Mouse (Mus musculus) midbrain, embryonic 14.5 days (tissue): ENCODE data around the gene Krtap4-16. TPM values are rescaled to one million over a fixed set of nuclear protein-coding genes. Genes with fewer than 3 reads are reported as not detected.
"Not testable (repeated sequence)": the region's sequence is repeated elsewhere in the genome, so short reads cannot be mapped to it uniquely, and the experiment has no call there.

Source experiments
- ATAC-seq: fragments of 200-750 bp; cut with Nextera tagmentation; 2 replicates; pipeline ENCODE4 v1.8.0; 2017; ENCODE audit warnings: moderate number of reproducible peaks, moderate library complexity; ENCODE audit not compliant: low FRiP score, low TSS enrichment
- DNase-seq: peaks from one replicate; pipeline ENCODE4 v3.0.0-alpha.2; 2015
- H3K27ac ChIP-seq: fragments of 300-500 bp; sonication (generic); replicated peaks from 2 replicates; pipeline ENCODE4 v1.5.1; 2014; ENCODE audit warnings: mild to moderate bottlenecking, low read depth, low read length, moderate library complexity
- H3K27me3 ChIP-seq: fragments of 300-500 bp; sonication (generic); 2 replicates; pipeline ENCODE4 v1.6.1; 2014; ENCODE audit warnings: low read length, control low read depth, mixed read lengths; ENCODE audit not compliant: control insufficient read depth, insufficient read depth
- H3K36me3 ChIP-seq: fragments of 300-500 bp; sonication (generic); 2 replicates; pipeline ENCODE4 v1.6.1; 2014; ENCODE audit warnings: low read length, control low read depth; ENCODE audit not compliant: control insufficient read depth, insufficient read depth
- H3K4me1 ChIP-seq: fragments of 300-500 bp; sonication (generic); 2 replicates; pipeline ENCODE4 v1.6.1; 2014; ENCODE audit warnings: mild to moderate bottlenecking, antibody characterized with exemption, low read length, control low read depth; ENCODE audit not compliant: control insufficient read depth, insufficient read depth
- H3K4me2 ChIP-seq: fragments of 300-500 bp; sonication (generic); 2 replicates; pipeline ENCODE4 v1.6.1; 2014; ENCODE audit warnings: mild to moderate bottlenecking, low read length, moderate library complexity
- H3K4me3 ChIP-seq: fragments of 300-500 bp; sonication (generic); replicated peaks from 2 replicates; pipeline ENCODE4 v1.5.1; 2014; ENCODE audit warnings: low read depth, low read length
- H3K9ac ChIP-seq: fragments of 300-500 bp; sonication (generic); replicated peaks from 2 replicates; pipeline ENCODE4 v1.6.1; 2014; ENCODE audit warnings: mild to moderate bottlenecking, low read length, moderate library complexity
- H3K9me3 ChIP-seq: fragments of 300-500 bp; sonication (generic); 2 replicates; pipeline ENCODE4 v1.6.1; 2016; ENCODE audit warnings: low read length, control low read depth, mixed read lengths; ENCODE audit not compliant: control insufficient read depth
- WGBS: fragments of 180-500 bp; shearing (Covaris S2); extraction: QIAGEN DNeasy Blood & Tissue Kit; methylation state at CpG from one replicate; pipeline ENCODE4 v1.1.7; 2014; 5-methylcytosine and 5-hydroxymethylcytosine counted together
- polyA plus RNA-seq: library from polyadenylated mRNA; unstranded; fragments of >200 nt; fragmentation: Nextera tagmentation; extraction: Ambion mirVana; gene quantifications from 2 replicates; pipeline ENCODE4 v1.2.1, GENCODE M21; 2014

Gene Krtap4-16
- polyA plus RNA-seq, result not detected in 2 replicates

DNA sequence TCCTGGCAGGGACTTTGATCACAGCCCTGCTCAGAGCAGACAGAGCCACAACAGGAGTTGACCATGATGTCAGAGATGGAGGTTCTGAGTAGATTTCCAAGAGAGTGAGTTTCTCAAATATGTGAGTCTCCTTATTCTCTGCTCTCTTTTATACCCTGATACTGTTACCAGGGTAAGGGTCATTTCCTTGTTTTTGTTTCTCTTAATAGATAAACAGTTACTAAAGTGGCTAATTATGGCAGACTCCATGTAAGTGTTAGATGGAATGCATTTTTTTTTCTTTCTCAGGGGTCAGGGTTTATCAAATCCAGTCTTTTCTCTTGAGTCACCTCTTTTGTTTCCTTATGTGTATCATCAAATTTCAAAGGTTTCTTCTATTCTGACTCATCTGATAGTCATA, at the start of gene Krtap4-16:
Gene Krtap4-16 (minus strand): TSS at position 101 of the 400 bp plus-strand sequence.
- Histone ChIP-seq H3K27ac (no peak within 1 kb of the TSS), H3K4me1 (no peaks in the 10 kb centered on the region), H3K4me3 (no peak within 1 kb of the TSS), H3K36me3 (no peaks in the 10 kb centered on the region), H3K27me3 (no peaks in the 10 kb centered on the region), H3K9ac (no peak within 1 kb of the TSS), H3K4me2 (no peak within 1 kb of the TSS), H3K9me3 (no peaks in the 10 kb centered on the region)
- DNase-seq (no peak), ATAC-seq (no peak)

GRCm38 (mm10) chr11:99878887-99879286, 27.5 kb upstream of the Krtap4-16 start, which contains the start of gene Gm11567:
Gene Gm11567, plus strand, starts transcription at chr11:99879187.
- not testable (repeated sequence) for H3K9me3 ChIP-seq, H3K4me1 ChIP-seq, H3K4me3 ChIP-seq, H3K27me3 ChIP-seq, H3K27ac ChIP-seq, H3K36me3 ChIP-seq, DNase-seq, ATAC-seq, H3K4me2 ChIP-seq, H3K9ac ChIP-seq
- 47% methylated on average over 1 of the region's 1 CpGs for WGBS

GRCm38 (mm10) chr11:99873089-99873488, 21.7 kb upstream of the Krtap4-16 start, which contains the start of gene Krtap9-1:
Gene Krtap9-1, plus strand, starts transcription at chr11:99873389.
- not testable (repeated sequence) for H3K4me2 ChIP-seq, H3K27ac ChIP-seq, H3K9me3 ChIP-seq, H3K9ac ChIP-seq, H3K4me1 ChIP-seq, ATAC-seq, H3K4me3 ChIP-seq, H3K36me3 ChIP-seq, H3K27me3 ChIP-seq, DNase-seq
- WGBS, result 89% methylated on average over 1 of the region's 1 CpGs

DNA sequence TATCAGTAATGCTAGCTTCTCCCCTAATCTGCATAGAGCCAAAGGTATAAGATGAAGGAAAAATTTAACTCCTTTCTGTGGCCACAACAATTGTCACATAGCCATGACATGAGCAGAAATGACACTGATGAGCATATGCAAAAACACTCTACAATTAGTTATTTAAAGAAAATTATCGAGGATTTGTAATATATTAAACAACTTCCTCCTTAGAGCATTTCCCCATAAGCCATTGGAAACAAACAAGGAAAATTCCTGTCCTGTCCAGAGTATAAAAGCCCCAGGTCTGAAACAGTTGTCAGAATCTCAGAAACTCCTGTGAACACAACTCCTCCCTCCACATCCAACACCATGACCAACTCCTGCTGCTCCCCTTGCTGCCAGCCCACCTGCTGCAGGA, 12.8 kb upstream of the Krtap4-16 start, which contains the start of gene Gm11559:
Gene Gm11559 (plus strand): TSS at position 301 of the 400 bp plus-strand sequence.
- not testable (repeated sequence) for H3K36me3 ChIP-seq, H3K27me3 ChIP-seq, H3K27ac ChIP-seq, ATAC-seq, H3K9ac ChIP-seq, H3K4me2 ChIP-seq, H3K4me3 ChIP-seq, DNase-seq, H3K4me1 ChIP-seq, H3K9me3 ChIP-seq
- WGBS, result 75% methylated on average over 1 of the region's 1 CpGs

DNA sequence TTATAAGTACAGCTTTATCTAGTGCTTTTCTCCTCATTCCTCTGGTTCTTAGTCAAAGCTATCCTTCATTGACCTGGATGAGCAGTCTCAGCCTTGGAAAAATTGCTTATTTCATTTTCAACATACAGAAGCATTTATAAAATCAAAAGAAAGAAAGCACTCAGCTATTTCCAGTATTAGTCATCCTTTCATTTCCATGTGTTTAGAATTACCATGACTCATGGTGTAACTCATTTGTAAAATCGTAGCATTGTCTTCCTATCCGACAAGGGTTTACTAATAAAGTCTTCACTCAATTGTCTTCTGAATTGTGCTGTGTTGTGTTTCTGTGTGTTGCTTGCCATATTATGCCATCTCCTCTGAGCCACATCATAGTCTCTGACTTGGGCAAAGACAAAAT, 7.4 kb upstream of the Krtap4-16 start:
- WGBS, result 74% methylated on average over 2 of the region's 2 CpGs
- ATAC-seq (no peak), DNase-seq (no peak)
- H3K9me3 ChIP-seq, result no peaks in the 10 kb centered on the region
- no peaks in the 10 kb centered on the region for H3K4me1 ChIP-seq
- no peak overlapping the region for H3K4me3 ChIP-seq
- H3K27me3 ChIP-seq, result no peaks in the 10 kb centered on the region
- H3K27ac ChIP-seq, result no peak overlapping the region
- H3K4me2 ChIP-seq, result no peak overlapping the region
- H3K36me3 ChIP-seq, result no peaks in the 10 kb centered on the region
- H3K9ac ChIP-seq, result no peak overlapping the region

DNA sequence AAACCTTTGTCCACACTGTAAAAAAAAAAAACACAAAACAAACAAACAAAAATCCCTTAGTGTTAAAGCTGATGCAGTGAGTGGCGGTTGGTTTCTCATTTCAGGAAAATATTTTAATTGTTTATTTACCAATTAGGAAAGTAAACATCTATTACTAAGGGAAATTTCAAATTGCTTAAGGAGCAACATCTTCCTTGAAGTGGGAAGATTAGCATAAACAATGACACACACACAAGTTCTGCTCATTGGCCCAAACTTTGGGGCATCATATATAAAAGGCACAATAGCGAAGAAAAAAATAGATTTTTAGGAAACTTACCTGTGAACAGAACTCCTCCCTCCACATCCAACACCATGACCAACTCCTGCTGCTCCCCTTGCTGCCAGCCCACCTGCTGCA, 6.2 kb upstream of the Krtap4-16 start, which contains the start of gene Gm11568:
Gene Gm11568 (plus strand): TSS at position 301 of the 400 bp plus-strand sequence.
- Histone ChIP-seq H3K4me3 (no peak within 1 kb of the TSS), H3K9ac (no peak within 1 kb of the TSS), H3K27ac (no peak within 1 kb of the TSS), H3K27me3 (no peaks in the 10 kb centered on the region), H3K4me2 (no peak within 1 kb of the TSS), H3K4me1 (no peaks in the 10 kb centered on the region), H3K36me3 (no peaks in the 10 kb centered on the region), H3K9me3 (no peaks in the 10 kb centered on the region)
- ATAC-seq (no peak), DNase-seq (no peak)
- WGBS, result 90% methylated on average over 2 of the region's 2 CpGs

DNA sequence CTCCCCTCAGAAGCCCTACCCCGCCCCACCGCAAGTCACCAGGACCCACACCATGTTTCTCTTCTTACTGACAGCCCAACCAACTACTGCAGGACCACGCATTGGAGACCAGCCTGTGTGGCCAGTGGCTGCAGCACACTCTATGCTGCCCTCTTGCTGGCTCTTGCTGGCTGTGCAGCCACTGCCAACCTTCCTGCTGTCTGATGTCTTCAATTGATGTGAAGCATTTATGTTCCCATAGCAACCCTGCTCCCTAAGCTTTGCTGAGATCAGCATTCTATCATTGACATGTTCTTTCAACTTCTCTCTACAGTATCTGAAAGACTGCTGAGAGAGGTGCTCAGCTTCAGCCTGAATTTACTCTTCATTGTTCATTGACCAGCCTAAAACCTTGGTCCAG, 2.7 kb upstream of the Krtap4-16 start:
- WGBS, result 65% methylated on average over 3 of the region's 3 CpGs
- Histone ChIP-seq H3K9me3 (no peaks in the 10 kb centered on the region), H3K4me3 (no peak overlapping the region), H3K4me2 (no peak overlapping the region), H3K9ac (no peak overlapping the region), H3K27me3 (no peaks in the 10 kb centered on the region), H3K36me3 (no peaks in the 10 kb centered on the region), H3K4me1 (no peaks in the 10 kb centered on the region), H3K27ac (no peak overlapping the region)
- DNase-seq (peak; percentile 67), ATAC-seq (no peak)

- no peaks in the 10 kb centered on the region for H3K4me1 ChIP-seq
- H3K9me3 ChIP-seq, result no peaks in the 10 kb centered on the region
- H3K4me3 ChIP-seq, result no peak overlapping the region
- no peak overlapping the region for H3K27ac ChIP-seq
- ATAC-seq (no peak), DNase-seq (no peak)
- WGBS, result 95% methylated on average over 2 of the region's 2 CpGs
- no peaks in the 10 kb centered on the region for H3K36me3 ChIP-seq
- H3K27me3 ChIP-seq, result no peaks in the 10 kb centered on the region
- no peak overlapping the region for H3K4me2 ChIP-seq
- H3K9ac ChIP-seq, result no peak overlapping the region
These were observed 4.7 kb downstream of the Krtap4-16 start for GRCm38 (mm10) chr11:99846746-99847145.

DNA sequence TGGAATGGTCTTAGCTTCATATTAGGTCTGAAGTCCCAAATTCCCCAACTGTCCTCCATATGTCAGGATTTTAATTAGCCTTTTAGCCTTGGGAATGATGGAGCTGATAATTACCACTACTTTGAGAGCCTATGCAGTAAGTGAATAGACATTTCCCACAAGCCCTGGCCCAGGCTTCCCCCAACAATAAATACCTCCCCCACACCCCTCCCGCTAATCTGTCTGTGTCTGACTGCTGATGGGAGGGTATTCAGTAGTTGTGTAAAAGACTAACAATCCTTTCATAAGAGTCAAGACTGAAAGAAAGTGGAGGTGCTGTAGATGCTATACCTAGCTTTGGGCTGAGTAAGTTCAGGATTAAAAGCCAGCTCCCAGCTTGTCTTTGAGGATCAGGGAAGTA, 9.2 kb downstream of the Krtap4-16 start:
- no peaks in the 10 kb centered on the region for H3K9me3 ChIP-seq

More for the DNA sequence above, 9.2 kb downstream of the Krtap4-16 start:
- Histone ChIP-seq H3K27me3 (no peaks in the 10 kb centered on the region), H3K4me1 (no peaks in the 10 kb centered on the region), H3K4me3 (no peak overlapping the region), H3K9ac (no peak overlapping the region), H3K36me3 (no peaks in the 10 kb centered on the region), H3K27ac (no peak overlapping the region), H3K4me2 (no peak overlapping the region)
- 70% methylated on average over 1 of the region's 1 CpGs for WGBS
- no peak for ATAC-seq
- DNase-seq, result no peak
